Mouse (Mus musculus) inflammation-experienced regulatory T-cells, adult 6 months (primary cell): Measurements from ENCODE around the gene Prr3. TPM values are rescaled to one million over a fixed set of nuclear protein-coding genes. Genes with fewer than 3 reads are reported as not detected.
"Not testable (repeated sequence)": the region's sequence is repeated elsewhere in the genome, so short reads cannot be mapped to it uniquely, and the experiment has no call there.

Source experiments
- ATAC-seq: one replicate; pipeline ENCODE4 v1.8.0; 2017
- polyA plus RNA-seq, 3 experiments: library from polyadenylated mRNA; unstranded; fragments of 100-300 nt; shearing (Covaris generic); gene quantifications; one replicate each; pipeline ENCODE4 v1.2.1; 2017

Prr3 gene
- polyA plus RNA-seq, 3 experiments from 2014 or later: 13.8 to 22.0 (median 19.8) TPM

DNA sequence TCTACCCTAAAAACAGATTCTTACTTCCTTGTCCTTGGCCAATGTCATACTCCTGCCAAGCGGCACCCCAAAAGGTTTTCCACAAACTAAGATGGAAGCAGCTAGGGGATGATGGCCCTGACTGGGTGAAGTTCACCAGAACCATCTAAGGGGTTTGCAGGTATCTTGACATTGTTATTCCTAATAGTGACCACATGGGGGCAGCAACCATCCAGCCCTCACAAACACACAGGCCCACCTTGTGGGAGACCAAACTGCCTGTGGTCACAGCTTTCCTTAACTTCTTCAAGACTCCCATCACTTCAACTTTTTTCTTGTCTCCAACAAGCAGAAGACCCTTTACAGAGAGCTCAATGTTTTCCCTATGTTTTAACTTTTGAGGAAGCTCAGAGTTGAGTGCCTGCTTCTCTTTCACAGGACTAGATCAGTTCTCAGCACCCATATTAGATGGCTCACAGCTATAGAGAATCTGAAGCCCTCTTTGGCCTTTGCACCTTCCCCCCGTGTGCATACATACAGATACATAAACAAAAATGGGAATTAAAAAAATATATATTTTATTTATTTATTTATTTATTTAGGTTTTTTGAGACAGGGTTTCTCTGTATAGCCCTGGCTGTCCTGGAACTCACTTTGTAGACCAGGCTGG, 42.2 kb downstream of the Prr3 start:
- ATAC-seq: peak; percentile 76

- not testable (repeated sequence) for ATAC-seq
These were observed 44.3 kb downstream of the Prr3 start for GRCm38 (mm10) chr17:35935763-35936162.

GRCm38 (mm10) chr17:35932608-35933007, 47.4 kb downstream of the Prr3 start:
- no peak for ATAC-seq

- ATAC-seq: no peak
These were observed 49.4 kb downstream of the Prr3 start for GRCm38 (mm10) chr17:35930627-35931026.

DNA sequence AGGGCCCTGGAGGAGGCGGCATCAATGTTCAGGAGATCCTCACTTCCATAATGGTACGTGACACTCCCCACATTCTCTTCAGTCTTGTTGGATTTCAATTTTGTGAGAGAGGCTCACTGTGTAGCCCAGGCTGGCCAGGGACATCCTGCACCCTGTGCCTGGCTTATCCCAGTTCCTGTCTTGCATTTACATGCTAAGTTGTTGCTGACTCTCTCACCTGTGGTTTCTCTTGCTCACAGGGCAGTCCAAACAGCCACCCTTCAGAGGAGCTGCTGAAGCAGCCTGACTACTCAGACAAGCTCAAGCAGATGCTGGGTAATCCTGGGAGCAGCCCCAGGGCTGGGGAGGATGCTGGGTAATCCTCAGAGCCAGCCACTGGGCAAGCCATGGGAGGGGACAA, 50.5 kb downstream of the Prr3 start:
- no peak for ATAC-seq

GRCm38 (mm10) chr17:35927471-35927870, 52.6 kb downstream of the Prr3 start:
- no peak for ATAC-seq

- no peak for ATAC-seq
These were observed 56.8 kb downstream of the Prr3 start for GRCm38 (mm10) chr17:35923281-35923680.

DNA sequence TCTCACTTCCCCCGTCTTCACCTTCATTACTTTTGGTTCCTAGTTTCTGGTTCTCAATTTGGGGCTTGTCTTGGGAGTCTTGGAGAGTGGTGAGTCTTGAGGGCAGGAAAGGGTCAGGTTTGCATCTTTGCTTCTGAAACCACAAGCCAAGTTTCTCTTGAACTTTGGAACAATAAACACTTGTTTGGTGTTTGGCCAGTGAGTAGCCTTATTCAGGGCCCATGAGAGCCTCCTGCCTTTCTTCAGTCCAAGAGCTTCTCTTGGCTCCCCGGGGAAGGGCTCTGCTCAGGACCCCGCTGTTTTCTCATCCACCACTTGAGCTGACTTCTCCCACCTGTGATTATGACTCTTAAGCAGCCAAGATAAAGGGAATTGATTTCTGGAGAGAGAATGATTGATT, 57.5 kb downstream of the Prr3 start:
- no peak for ATAC-seq

Other genes with a start within 250 kb of the Prr3 start
- gene Ier3, start 158.6 kb downstream of the Prr3 start, polyA plus RNA-seq: 10 to 100 TPM in 1 of 3 experiments, 1 to 10 TPM in 1, under 1 TPM in 1; 0.54 to 11.8 (median 1.3) TPM
- 10 to 100 TPM; 20.5 to 31.1 (median 28.1) TPM for gene Flot1, start 157.0 kb downstream of the Prr3 start, polyA plus RNA-seq
- 100 to 1,000 TPM; 404 to 882 (median 514) TPM for gene Tubb5, start 141.9 kb downstream of the Prr3 start, polyA plus RNA-seq
- 10 to 100 TPM in 1 of 3 experiments, 1 to 10 TPM in 2; 6.1 to 10.7 (median 7.1) TPM for gene Mdc1, start 138.7 kb downstream of the Prr3 start, polyA plus RNA-seq
- gene Nrm, start 118.9 kb downstream of the Prr3 start, polyA plus RNA-seq: 10 to 100 TPM; 25.4 to 64.8 (median 27.4) TPM
- 100 to 1,000 TPM; 194 to 273 (median 213) TPM for gene Ppp1r18, start 114.6 kb downstream of the Prr3 start, polyA plus RNA-seq
- 10 to 100 TPM; 17.4 to 36.1 (median 19.5) TPM for gene Dhx16, start 100.4 kb downstream of the Prr3 start, polyA plus RNA-seq
- gene 2310061I04Rik, start 82.8 kb downstream of the Prr3 start, polyA plus RNA-seq: 10 to 100 TPM; 15.3 to 21.6 (median 15.4) TPM
- gene Atat1, start 70.2 kb downstream of the Prr3 start, polyA plus RNA-seq: 10 to 100 TPM in 2 of 3 experiments, 1 to 10 TPM in 1; 9.5 to 16.2 (median 10.5) TPM
- gene Mrps18b, start 63.8 kb downstream of the Prr3 start, polyA plus RNA-seq: 10 to 100 TPM; 35.8 to 82.5 (median 75.5) TPM
- 10 to 100 TPM; 49.4 to 63.1 (median 51.7) TPM for gene Ppp1r10, start 63.8 kb downstream of the Prr3 start, polyA plus RNA-seq
- gene Abcf1, start 10.5 kb downstream of the Prr3 start, polyA plus RNA-seq: 100 to 1,000 TPM; 113 to 143 (median 123) TPM
- 1 to 10 TPM; 7.6 to 9.2 (median 8.8) TPM for gene Gnl1, start 385 bp downstream of the Prr3 start, polyA plus RNA-seq
- gene H2-T24, start 40.3 kb upstream of the Prr3 start, polyA plus RNA-seq: 10 to 100 TPM; 26.0 to 35.7 (median 32.8) TPM
- gene H2-T23, start 52.6 kb upstream of the Prr3 start, polyA plus RNA-seq: 1,000 to 10,000 TPM in 1 of 3 experiments, 100 to 1,000 TPM in 2; 834 to 1,491 (median 990) TPM
- 100 to 1,000 TPM; 428 to 527 (median 477) TPM for gene H2-T22, start 62.5 kb upstream of the Prr3 start, polyA plus RNA-seq
- under 1 TPM in 2 of 3 experiments, not detected in 1; 0.33 to 0.87 TPM for gene Gm6034, start 62.7 kb upstream of the Prr3 start, polyA plus RNA-seq
- gene Gm11127, start 78.1 kb upstream of the Prr3 start, polyA plus RNA-seq: under 1 TPM in 1 of 3 experiments, not detected in 2; 0.30 TPM
- 1 to 10 TPM; 1.8 to 5.8 (median 2.4) TPM for gene Gm19684, start 141.4 kb upstream of the Prr3 start, polyA plus RNA-seq
- 1 to 10 TPM in 1 of 3 experiments, not detected in 2; 1.3 TPM for gene Gm7030, start 149.2 kb upstream of the Prr3 start, polyA plus RNA-seq
- gene Gm8909, start 188.3 kb upstream of the Prr3 start, polyA plus RNA-seq: 1 to 10 TPM; 1.5 to 7.5 (median 4.7) TPM
- 1 to 10 TPM in 1 of 3 experiments, under 1 TPM in 1, not detected in 1; 0.67 to 6.8 TPM for gene H2-T3, start 210.1 kb upstream of the Prr3 start, polyA plus RNA-seq